Mouse (Mus musculus): ENCODE results near the gene Gart. TPM values are rescaled to one million over a fixed set of nuclear protein-coding genes. Genes with fewer than 3 reads are reported as not detected.
A peak's percentile ranks its signal among the peaks of the same experiment; 100 is the strongest.

The Gart gene
- polyA plus RNA-seq, 1 experiment from 2014 or later = 227 TPM

- no peaks in the 10 kb centered on the region for H3K4me1 ChIP-seq (replicated peaks; ENCODE audit: control insufficient read depth, insufficient read depth, low read length)
- no peaks in the 10 kb centered on the region for H3K27me3 ChIP-seq (replicated peaks; ENCODE audit: control insufficient read depth, insufficient read depth, low read length)
- DNase-seq (ENCODE audit: low spot score) (no peak), ATAC-seq (replicated peaks; ENCODE audit: low FRiP score) (no peak)
- WGBS = 88% methylated on average over 3 of the region's 3 CpGs
- no peak overlapping the region for H3K27ac ChIP-seq (ENCODE audit: low read depth, low read length)
- peaks cover 61% of the 10 kb centered on the region for H3K36me3 ChIP-seq (ENCODE audit: control insufficient read depth, insufficient read depth, low read length)
- no peak overlapping the region for H3K9ac ChIP-seq (ENCODE audit: low read depth, low read length)
- no peaks in the 10 kb centered on the region for H3K9me3 ChIP-seq (ENCODE audit: control insufficient read depth, low read length)
- no peak overlapping the region for H3K4me3 ChIP-seq (ENCODE audit: low read depth, low read length)
- H3K4me2 ChIP-seq = no peak overlapping the region
Observed at GRCm38 (mm10) chr16:91628673-91629072, 18.1 kb downstream of the Gart start.

DNA sequence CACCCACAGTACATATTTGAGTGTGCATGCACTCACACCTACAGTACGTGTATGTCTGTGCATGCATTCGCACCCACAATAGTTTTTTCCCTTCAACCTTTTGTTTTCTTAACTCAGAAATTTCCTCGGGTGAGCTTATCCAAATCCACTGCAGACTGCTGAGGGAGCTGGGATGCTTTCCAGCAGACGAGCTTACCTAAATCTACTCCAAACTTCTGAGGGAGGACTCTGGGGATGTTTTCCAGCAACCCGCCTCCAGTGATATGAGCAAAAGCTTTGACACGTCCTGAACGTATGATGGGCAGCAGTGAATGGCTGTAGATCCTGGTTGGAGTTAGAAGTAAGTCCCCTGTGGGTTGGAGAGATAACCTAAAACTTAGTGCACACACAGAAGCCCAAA lies 18.9 kb downstream of the Gart start:
- 84% methylated on average over 7 of the region's 7 CpGs for WGBS
- no peaks in the 10 kb centered on the region for H3K4me1 ChIP-seq (replicated peaks; ENCODE audit: control insufficient read depth, insufficient read depth, low read length)
- DNase-seq (ENCODE audit: low spot score) (no peak), ATAC-seq (replicated peaks; ENCODE audit: low FRiP score) (no peak)
- peaks cover 63% of the 10 kb centered on the region for H3K36me3 ChIP-seq (ENCODE audit: control insufficient read depth, insufficient read depth, low read length)
- H3K9ac ChIP-seq (ENCODE audit: low read depth, low read length) = no peak overlapping the region
- no peaks in the 10 kb centered on the region for H3K9me3 ChIP-seq (ENCODE audit: control insufficient read depth, low read length)
- H3K27me3 ChIP-seq (replicated peaks; ENCODE audit: control insufficient read depth, insufficient read depth, low read length) = no peaks in the 10 kb centered on the region
- no peak overlapping the region for H3K4me2 ChIP-seq
- H3K27ac ChIP-seq (ENCODE audit: low read depth, low read length) = no peak overlapping the region
- no peak overlapping the region for H3K4me3 ChIP-seq (ENCODE audit: low read depth, low read length)

DNA sequence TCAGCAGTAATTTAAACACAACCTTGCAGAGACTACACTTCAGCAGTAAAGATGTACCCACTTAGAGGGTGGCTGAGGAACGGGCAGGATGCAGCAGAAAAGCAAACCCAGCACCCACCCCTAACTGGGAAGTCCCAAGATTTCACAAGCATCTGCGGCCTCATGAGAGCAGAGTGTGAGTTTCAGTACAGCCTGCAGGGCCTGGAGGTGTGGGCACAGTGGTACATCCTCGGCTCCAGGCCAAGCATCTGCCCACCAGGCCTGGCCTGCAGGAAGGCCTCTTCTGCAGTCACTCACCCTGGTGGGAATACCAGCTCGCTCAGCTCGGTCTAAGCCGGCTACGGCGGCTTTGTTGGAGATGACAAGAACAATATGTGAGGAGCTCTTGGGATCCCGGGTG lies 23.7 kb downstream of the Gart start:
- DNase-seq (ENCODE audit: low spot score) (no peak), ATAC-seq (replicated peaks; ENCODE audit: low FRiP score) (no peak)
- Histone ChIP-seq H3K4me3 (ENCODE audit: low read depth, low read length) (no peak overlapping the region), H3K4me2 (no peak overlapping the region), H3K27me3 (replicated peaks; ENCODE audit: control insufficient read depth, insufficient read depth, low read length) (no peaks in the 10 kb centered on the region), H3K4me1 (replicated peaks; ENCODE audit: control insufficient read depth, insufficient read depth, low read length) (no peaks in the 10 kb centered on the region), H3K36me3 (ENCODE audit: control insufficient read depth, insufficient read depth, low read length) (peaks cover 55% of the 10 kb centered on the region), H3K27ac (ENCODE audit: low read depth, low read length) (no peak overlapping the region; the same call in 1 of the 2 replicates), H3K9me3 (ENCODE audit: control insufficient read depth, low read length) (no peaks in the 10 kb centered on the region), H3K9ac (ENCODE audit: low read depth, low read length) (no peak overlapping the region)
- WGBS = 93% methylated on average over 9 of the region's 9 CpGs

DNA sequence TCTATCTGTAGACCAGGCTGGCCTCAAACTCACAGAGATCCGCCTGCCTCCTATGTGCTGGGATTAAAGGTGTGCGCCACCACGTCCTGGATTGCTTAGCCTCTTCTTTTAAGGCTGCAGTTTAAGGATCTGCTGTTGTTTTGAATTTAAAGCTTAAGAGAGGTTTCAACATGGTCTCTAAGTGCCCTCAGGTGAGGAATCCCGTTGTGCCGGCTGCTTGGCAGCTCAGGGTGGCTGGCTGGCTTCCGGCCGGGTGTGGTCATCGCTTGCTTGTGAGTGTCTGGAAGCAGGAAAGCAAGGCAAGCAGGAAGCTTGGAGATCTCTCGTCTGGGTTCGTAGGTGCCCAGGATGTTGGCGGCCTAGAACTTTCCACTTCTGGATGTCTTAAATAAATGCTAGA lies 25.8 kb downstream of the Gart start:
- H3K27me3 ChIP-seq (replicated peaks; ENCODE audit: control insufficient read depth, insufficient read depth, low read length) = no peaks in the 10 kb centered on the region
- H3K36me3 ChIP-seq (ENCODE audit: control insufficient read depth, insufficient read depth, low read length) = peaks cover 42% of the 10 kb centered on the region
- DNase-seq (ENCODE audit: low spot score) = no peak
- no peak overlapping the region for H3K9ac ChIP-seq (ENCODE audit: low read depth, low read length)
- no peaks in the 10 kb centered on the region for H3K4me1 ChIP-seq (replicated peaks; ENCODE audit: control insufficient read depth, insufficient read depth, low read length)
- H3K4me3 ChIP-seq (ENCODE audit: low read depth, low read length) = no peak overlapping the region
- WGBS = 93% methylated on average over 11 of the region's 11 CpGs
- ATAC-seq (replicated peaks; ENCODE audit: low FRiP score) = no peak
- H3K27ac ChIP-seq (ENCODE audit: low read depth, low read length) = no peak overlapping the region
- no peaks in the 10 kb centered on the region for H3K9me3 ChIP-seq (ENCODE audit: control insufficient read depth, low read length)
- H3K4me2 ChIP-seq = no peak overlapping the region

DNA sequence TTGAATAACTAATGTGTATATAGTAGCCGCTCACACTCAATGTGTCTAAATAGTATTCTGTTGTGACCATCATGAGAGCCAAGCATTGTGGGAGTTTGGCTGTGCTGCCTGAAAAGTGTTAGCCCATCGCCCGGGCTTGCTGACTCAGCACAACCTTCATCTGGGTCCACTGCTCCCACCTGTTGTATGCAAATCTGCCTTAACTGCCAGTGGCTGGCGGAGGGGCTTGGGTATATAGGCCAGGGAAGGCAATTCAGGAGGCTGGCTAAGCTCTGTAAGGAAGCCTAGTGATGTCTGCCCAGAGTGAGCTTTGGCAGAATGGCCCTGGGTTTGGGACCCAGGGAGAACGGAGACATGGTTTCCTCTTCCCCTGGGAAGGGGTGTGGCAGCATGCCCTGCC lies 26.6 kb downstream of the Gart start:
- Histone ChIP-seq H3K36me3 (ENCODE audit: control insufficient read depth, insufficient read depth, low read length) (peaks cover 41% of the 10 kb centered on the region), H3K4me1 (replicated peaks; ENCODE audit: control insufficient read depth, insufficient read depth, low read length) (no peaks in the 10 kb centered on the region), H3K4me2 (no peak overlapping the region), H3K4me3 (ENCODE audit: low read depth, low read length) (no peak overlapping the region), H3K9me3 (ENCODE audit: control insufficient read depth, low read length) (no peaks in the 10 kb centered on the region), H3K9ac (ENCODE audit: low read depth, low read length) (no peak overlapping the region), H3K27me3 (replicated peaks; ENCODE audit: control insufficient read depth, insufficient read depth, low read length) (no peaks in the 10 kb centered on the region), H3K27ac (ENCODE audit: low read depth, low read length) (no peak overlapping the region)
- DNase-seq (ENCODE audit: low spot score) (no peak), ATAC-seq (replicated peaks; ENCODE audit: low FRiP score) (no peak)
- 93% methylated on average over 5 of the region's 5 CpGs for WGBS

DNA sequence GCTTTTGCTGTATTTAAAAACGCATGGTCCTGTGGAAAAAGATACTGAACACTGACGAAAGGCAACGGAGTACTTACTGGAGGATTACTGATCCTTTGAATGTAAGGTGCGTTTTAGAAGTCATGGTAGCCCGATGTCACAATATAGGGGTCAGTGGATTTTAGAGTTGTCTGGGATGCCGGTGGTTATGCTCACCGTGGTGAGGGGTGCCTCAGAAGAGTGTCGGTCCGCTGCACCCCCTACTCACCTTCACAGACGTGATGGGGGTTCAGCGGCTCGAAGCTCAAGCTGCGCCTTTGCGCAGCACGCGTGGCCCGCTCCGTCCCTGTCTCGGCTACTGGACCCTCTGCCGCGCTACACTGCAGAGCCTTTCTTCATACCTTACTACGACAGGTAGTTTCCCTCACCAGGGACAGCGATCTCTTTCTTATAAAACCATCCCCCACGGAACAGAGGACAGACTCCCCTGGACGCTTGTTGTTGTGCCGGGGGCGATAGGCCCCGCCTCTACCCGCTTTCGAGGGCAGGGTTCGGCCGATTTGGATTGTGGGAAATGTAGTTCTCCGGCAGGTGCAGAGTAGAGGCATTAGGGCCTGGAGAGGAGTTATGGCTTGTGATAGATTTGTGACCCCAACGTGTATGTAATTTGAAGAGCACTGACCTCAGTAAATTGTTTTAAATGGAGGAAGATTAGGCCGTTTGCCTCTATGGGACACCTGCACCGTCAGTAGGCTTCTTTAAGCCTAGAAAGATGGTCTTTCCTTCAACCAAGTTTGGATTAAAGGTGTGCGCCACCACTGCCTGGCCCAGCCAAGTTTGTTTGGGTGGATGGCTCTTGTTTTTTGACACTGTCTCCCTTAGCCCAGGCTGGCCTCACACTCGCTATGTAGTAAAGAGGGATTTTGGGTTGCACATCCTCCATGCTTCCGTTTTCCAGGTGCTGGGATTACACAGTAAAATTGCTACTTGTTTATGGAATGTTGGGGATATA lies 27.9 kb downstream of the Gart start, which contains the start of gene Dnajc28:
Dnajc28 (minus strand) TSS at position 516 of the 991 bp plus-strand sequence.
- Histone ChIP-seq H3K27me3 (replicated peaks; ENCODE audit: control insufficient read depth, insufficient read depth, low read length) (no peaks in the 10 kb centered on the region), H3K9ac (ENCODE audit: low read depth, low read length) (peak within 1 kb of the TSS; percentile 82), H3K4me3 (ENCODE audit: low read depth, low read length) (peak within 1 kb of the TSS; percentile 73), H3K9me3 (ENCODE audit: control insufficient read depth, low read length) (no peaks in the 10 kb centered on the region), H3K27ac (ENCODE audit: low read depth, low read length) (no peak within 1 kb of the TSS), H3K36me3 (ENCODE audit: control insufficient read depth, insufficient read depth, low read length) (peaks cover 32% of the 10 kb centered on the region), H3K4me2 (peak within 1 kb of the TSS; percentile 95), H3K4me1 (replicated peaks; ENCODE audit: control insufficient read depth, insufficient read depth, low read length) (no peaks in the 10 kb centered on the region)
- peak; percentile 76 for DNase-seq (ENCODE audit: low spot score)
- 9% methylated on average over 39 of the region's 39 CpGs for WGBS
- peak; percentile 91 for ATAC-seq (replicated peaks; ENCODE audit: low FRiP score)

- 82% methylated on average over 6 of the region's 6 CpGs for WGBS
- H3K27me3 ChIP-seq (replicated peaks; ENCODE audit: control insufficient read depth, insufficient read depth, low read length) = no peaks in the 10 kb centered on the region
- H3K9ac ChIP-seq (ENCODE audit: low read depth, low read length) = no peak overlapping the region
- H3K4me3 ChIP-seq (ENCODE audit: low read depth, low read length) = no peak overlapping the region
- H3K9me3 ChIP-seq (ENCODE audit: control insufficient read depth, low read length) = no peaks in the 10 kb centered on the region
- no peak overlapping the region for H3K27ac ChIP-seq (ENCODE audit: low read depth, low read length)
- no peak for ATAC-seq (replicated peaks; ENCODE audit: low FRiP score)
- no peak overlapping the region for H3K4me2 ChIP-seq
- H3K4me1 ChIP-seq (replicated peaks; ENCODE audit: control insufficient read depth, insufficient read depth, low read length) = no peaks in the 10 kb centered on the region
- no peaks in the 10 kb centered on the region for H3K36me3 ChIP-seq (ENCODE audit: control insufficient read depth, insufficient read depth, low read length)
- no peak for DNase-seq (ENCODE audit: low spot score)
Observed at GRCm38 (mm10) chr16:91614552-91614951, 32.2 kb downstream of the Gart start.

DNA sequence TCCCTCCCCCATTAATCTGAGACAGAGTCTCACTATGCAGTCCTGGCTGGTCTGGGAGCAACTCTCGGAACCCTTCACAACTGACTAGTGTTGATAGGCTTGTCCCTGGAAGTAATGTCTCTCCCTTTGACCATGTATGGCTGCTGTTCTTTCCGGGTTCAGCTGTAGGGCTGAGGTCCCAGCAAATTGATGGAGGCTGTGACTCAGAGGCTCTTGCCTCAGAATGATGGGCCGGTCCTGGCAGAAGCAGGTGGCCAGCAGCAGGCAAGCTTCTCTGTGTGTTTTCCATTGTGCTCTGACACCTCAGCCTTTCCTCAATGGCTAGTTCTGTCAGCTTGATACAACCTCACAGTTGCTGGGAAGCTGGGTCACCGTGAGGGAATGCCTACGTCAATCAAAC lies 34.2 kb downstream of the Gart start:
- Histone ChIP-seq H3K4me2 (no peak overlapping the region), H3K4me1 (replicated peaks; ENCODE audit: control insufficient read depth, insufficient read depth, low read length) (no peaks in the 10 kb centered on the region), H3K27ac (ENCODE audit: low read depth, low read length) (no peak overlapping the region), H3K36me3 (ENCODE audit: control insufficient read depth, insufficient read depth, low read length) (no peaks in the 10 kb centered on the region), H3K27me3 (replicated peaks; ENCODE audit: control insufficient read depth, insufficient read depth, low read length) (no peaks in the 10 kb centered on the region), H3K9ac (ENCODE audit: low read depth, low read length) (no peak overlapping the region), H3K4me3 (ENCODE audit: low read depth, low read length) (no peak overlapping the region), H3K9me3 (ENCODE audit: control insufficient read depth, low read length) (no peaks in the 10 kb centered on the region)
- no peak for ATAC-seq (replicated peaks; ENCODE audit: low FRiP score)
- DNase-seq (ENCODE audit: low spot score) = no peak
- WGBS = 82% methylated on average over 5 of the region's 5 CpGs

- H3K36me3 ChIP-seq (ENCODE audit: control insufficient read depth, insufficient read depth, low read length) = no peaks in the 10 kb centered on the region
- WGBS = 60% methylated on average over 11 of the region's 11 CpGs
- H3K4me1 ChIP-seq (replicated peaks; ENCODE audit: control insufficient read depth, insufficient read depth, low read length) = no peaks in the 10 kb centered on the region
- no peaks in the 10 kb centered on the region for H3K9me3 ChIP-seq (ENCODE audit: control insufficient read depth, low read length)
- H3K4me2 ChIP-seq = no peak overlapping the region
- no peak overlapping the region for H3K4me3 ChIP-seq (ENCODE audit: low read depth, low read length)
- no peak overlapping the region for H3K9ac ChIP-seq (ENCODE audit: low read depth, low read length)
- H3K27ac ChIP-seq (ENCODE audit: low read depth, low read length) = no peak overlapping the region
- H3K27me3 ChIP-seq (replicated peaks; ENCODE audit: control insufficient read depth, insufficient read depth, low read length) = no peaks in the 10 kb centered on the region
- no peak for ATAC-seq (replicated peaks; ENCODE audit: low FRiP score)
- DNase-seq (ENCODE audit: low spot score) = no peak
Observed at GRCm38 (mm10) chr16:91611248-91611647, 35.5 kb downstream of the Gart start.
